Mouse (Mus musculus) myocyte (in vitro differentiated cells): ENCODE results near the gene Ints14.

Experiments used
- E2F4 ChIP-seq: IDR thresholded peaks from one replicate; pipeline ENCODE4 v1.6.1; 2011; ENCODE audit warnings: mild to moderate bottlenecking, control low read depth, moderate library complexity; ENCODE audit not compliant: insufficient read depth
- MAX ChIP-seq: IDR thresholded peaks from one replicate; pipeline ENCODE4 v1.6.1; 2011; ENCODE audit warnings: low read depth, mild to moderate bottlenecking, control low read depth
- MYOD1 ChIP-seq, 3 experiments: IDR thresholded peaks; one replicate each; pipeline ENCODE4 v1.6.1; 2011; ENCODE audit warnings: control low read depth in 2 of 3, low read depth in 2 of 3, mild to moderate bottlenecking in 2 of 3, moderate library complexity in 1 of 3; ENCODE audit not compliant: insufficient read length in 2 of 3, control insufficient read depth in 1 of 3
- POLR2A ChIP-seq: IDR thresholded peaks from one replicate; pipeline ENCODE4 v1.6.1; 2011; ENCODE audit warnings: low read depth, mild to moderate bottlenecking, control low read depth, moderate library complexity; ENCODE audit not compliant: insufficient read length
- POLR2AphosphoS2 ChIP-seq: IDR thresholded peaks from one replicate; pipeline ENCODE4 v1.6.1; 2011; ENCODE audit warnings: low read depth, control low read depth; ENCODE audit not compliant: insufficient read length
- REST ChIP-seq: IDR thresholded peaks from one replicate; pipeline ENCODE4 v1.6.1; 2011; ENCODE audit warnings: mild to moderate bottlenecking, control low read depth, moderate library complexity; ENCODE audit not compliant: insufficient read depth, insufficient read length
- TCF12 ChIP-seq: IDR thresholded peaks from one replicate; pipeline ENCODE4 v1.6.1; 2011; ENCODE audit warnings: mild to moderate bottlenecking, control low read depth; ENCODE audit not compliant: poor library complexity, insufficient read depth, severe bottlenecking

DNA sequence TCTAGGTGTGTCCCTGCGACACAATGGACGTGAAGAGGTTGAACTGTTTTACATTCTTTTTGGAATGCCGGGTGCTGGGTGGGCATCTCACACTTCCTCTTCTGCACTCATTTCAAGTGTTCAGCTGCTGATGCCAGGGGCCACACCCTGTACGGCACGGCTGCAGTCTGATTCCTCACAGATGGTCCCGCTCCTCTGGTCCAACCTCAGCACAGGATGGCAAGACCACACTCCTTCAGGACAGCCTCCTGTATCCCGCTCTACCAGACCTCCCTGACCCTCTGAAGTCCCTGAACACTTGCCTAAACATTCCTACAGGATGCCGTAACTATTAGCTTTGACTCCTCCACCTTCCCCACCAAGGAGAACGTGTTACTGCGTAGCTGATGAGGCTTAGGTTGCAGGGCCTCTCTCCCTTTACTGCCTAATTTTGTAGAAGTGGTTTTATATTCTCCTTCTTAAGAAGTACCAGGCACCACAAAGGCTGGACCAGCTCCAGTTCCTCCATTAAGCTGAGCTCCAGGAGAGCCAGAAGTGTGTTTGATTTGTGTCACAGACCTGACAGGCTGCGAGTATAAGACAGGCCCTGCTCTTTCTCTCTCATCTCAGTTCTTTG, 19.9 kb upstream of the Ints14 start:
- no peak for TF ChIP-seq POLR2A
- no peak for TF ChIP-seq TCF12
- TF ChIP-seq POLR2AphosphoS2: no peak
- TF ChIP-seq E2F4: no peak
- no peak for TF ChIP-seq MYOD1 (IDR thresholded peaks at IDR 0.05; ENCODE audit: control insufficient read depth in 1 of 3, insufficient read length in 2 of 3, low read depth in 2 of 3)
- TF ChIP-seq MAX: no peak
- no peak for TF ChIP-seq REST
